Mouse (Mus musculus) G1E (cell line): ENCODE data around the gene Sccpdh.

ENCODE experiments used
- CTCF ChIP-seq: IDR thresholded peaks from 2 replicates; pipeline ENCODE4 v1.5.1; 2012; ENCODE audit warnings: low read depth, low read length, inconsistent platforms, mixed read lengths
- POLR2AphosphoS5 ChIP-seq: IDR thresholded peaks from 2 replicates; pipeline ENCODE4 v1.6.1; 2012; ENCODE audit warnings: low read depth, low read length, inconsistent platforms; ENCODE audit not compliant: insufficient replicate concordance

DNA sequence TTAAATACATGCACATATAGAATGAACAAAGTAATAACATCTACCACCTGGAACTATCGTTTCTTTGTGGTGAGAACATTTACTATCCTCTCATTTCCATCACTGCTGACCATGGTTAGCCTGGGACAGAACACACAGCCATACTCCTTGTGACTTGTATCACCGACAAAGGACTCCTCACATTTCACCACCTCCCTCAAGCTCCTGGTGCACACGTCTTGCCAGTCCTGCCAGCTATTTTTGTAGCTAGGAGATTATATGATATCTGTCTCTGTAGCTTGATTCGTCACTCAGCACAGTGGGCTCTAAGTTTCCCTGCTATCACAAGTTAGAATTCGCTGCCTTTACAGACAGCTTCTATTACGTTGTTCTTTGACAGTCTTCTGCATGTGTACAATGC lies 20.4 kb downstream of the Sccpdh start:
- no peak for TF ChIP-seq CTCF
- TF ChIP-seq POLR2AphosphoS5 = no peak
